Comparison of ENCODE assay signal across 26 mouse cellular contexts in the genomic region with DNA sequence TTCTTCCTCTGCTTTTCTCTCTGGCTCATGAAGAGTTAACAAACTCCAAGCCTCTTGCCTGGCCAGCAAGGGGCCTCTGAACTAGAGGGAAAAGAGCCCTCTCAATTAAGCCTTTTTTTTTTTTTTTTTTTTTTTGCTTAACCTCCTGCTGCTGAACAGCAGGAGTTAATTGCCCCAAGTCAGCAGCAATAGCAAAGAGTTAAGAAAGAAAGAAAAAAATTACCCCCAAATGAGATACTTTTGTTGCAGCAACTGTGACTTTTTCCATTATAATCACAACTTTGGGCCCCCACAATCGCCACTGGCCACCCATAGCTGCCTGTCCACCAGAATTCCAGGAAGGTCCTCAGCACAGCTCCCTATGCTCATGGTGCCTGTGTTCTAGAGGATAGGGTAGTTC.
A peak's percentile ranks its signal among the peaks of the same experiment; 100 is the strongest.
DNase-seq lines count a peak whose midpoint lies in the region.
"Had no signal": no experiment of that assay in that cellular context is flagged by ENCODE, and none has a peak within 500 bp of the region (broad histone marks: within the 10 kb centered on the region; RNA-seq: fewer than 3 reads in every experiment).

No protein-coding gene starts in this region.

- no peaks in the 10 kb centered on the region for H3K4me1 ChIP-seq in limb, embryonic 10.5 days
- H3K4me1 ChIP-seq: embryonic facial prominence, embryonic 13.5 days; forebrain, embryonic 12.5 days; forebrain, embryonic 15.5 days; heart, embryonic 15.5 days had no signal

- no peak overlapping the region for H3K27ac ChIP-seq in limb, embryonic 10.5 days
- H3K27ac ChIP-seq: embryonic facial prominence, embryonic 13.5 days; forebrain, embryonic 12.5 days; forebrain, embryonic 15.5 days; gastrocnemius, adult 2 months; heart, embryonic 15.5 days; hindbrain, embryonic 14.5 days; hindbrain, postnatal 0 days had no signal

- intact Hi-C loops in heart, postnatal 10 days (cut with DNase I), result no loop called here

- no peaks in the 10 kb centered on the region for H3K9me3 ChIP-seq in limb, embryonic 10.5 days (replicated peaks)
- H3K9me3 ChIP-seq: embryonic facial prominence, embryonic 13.5 days; forebrain, embryonic 12.5 days; forebrain, embryonic 15.5 days; G1E; heart, embryonic 12.5 days; heart, embryonic 15.5 days had no signal

- peak; percentile 15 for DNase-seq in heart, adult 11 months
- DNase-seq in heart, postnatal 10 days, result no peak
- DNase-seq in R1 (ENCODE audit: low read depth, low spot score), result peak; percentile 3
- DNase-seq in limb, embryonic 10.5 days (ENCODE audit: low spot score), result peak; percentile 32
- no peak for DNase-seq in MN1 (ENCODE audit: low spot score)
- DNase-seq in frontal cortex, adult 2 months (ENCODE audit: extremely low spot score in 1 of 2, low spot score in 1 of 2), result no peak
- DNase-seq: adrenal gland, postnatal 10 days; adrenal gland, postnatal 36 days; cerebellum, adult 18-20 months; cerebellum, adult 9-10 months; cerebellum, postnatal 14 days; gastrocnemius, adult 2 months; gastrocnemius, postnatal 14 days; heart, adult 18-20 months; heart, postnatal 14 days; heart, postnatal 4 days; kidney, adult 18-20 months had no signal

- whole genome bisulfite sequencing in limb, embryonic 10.5 days, result 13% methylated on average over 1 of the region's 1 CpGs

- peaks cover 76% of the 10 kb centered on the region for H3K27me3 ChIP-seq in limb, embryonic 10.5 days (ENCODE audit: low read depth, poor library complexity, severe bottlenecking)
- H3K27me3 ChIP-seq: forebrain, embryonic 15.5 days; heart, embryonic 12.5 days; heart, embryonic 15.5 days had no signal

- no peak overlapping the region for H3K4me3 ChIP-seq in limb, embryonic 10.5 days
- H3K4me3 ChIP-seq: embryonic facial prominence, embryonic 13.5 days; erythroblast, embryonic 14.5 days; forebrain, embryonic 12.5 days; forebrain, embryonic 15.5 days; gastrocnemius, adult 2 months; heart, embryonic 12.5 days; heart, embryonic 15.5 days had no signal

- no peaks in the 10 kb centered on the region for H3K36me3 ChIP-seq in limb, embryonic 10.5 days
- H3K36me3 ChIP-seq: embryonic facial prominence, embryonic 13.5 days; forebrain, embryonic 12.5 days; forebrain, embryonic 15.5 days; G1E; heart, embryonic 12.5 days; heart, embryonic 15.5 days had no signal

Comparison
In these comparisons a context has a peak if more than half of its experiments do, and no peak if none do; other contexts are left out.
1. DNase-seq: peak in heart, adult 11 months (single experiment), R1 (single experiment) and limb, embryonic 10.5 days (single experiment); none in heart, postnatal 10 days (0 of 2), MN1 (single experiment) and frontal cortex, adult 2 months (0 of 2).